Mouse (Mus musculus) hindbrain, postnatal 0 days (tissue): ENCODE measurements around the gene Tmigd3. TPM values are rescaled to one million over a fixed set of nuclear protein-coding genes. Genes with fewer than 3 reads are reported as not detected.

Source experiments
- ATAC-seq: fragments of 200-750 bp; cut with Nextera tagmentation; 2 replicates; pipeline ENCODE4 v1.8.0; 2017; ENCODE audit warnings: mild to moderate bottlenecking, moderate TSS enrichment, moderate library complexity
- DNase-seq: peaks from one replicate; pipeline ENCODE4 v3.0.0-alpha.2; 2015; ENCODE audit warnings: low spot score
- H3K27ac ChIP-seq: fragments of 300-500 bp; sonication (generic); 2 replicates; pipeline ENCODE4 v1.5.1; 2014; ENCODE audit warnings: mild to moderate bottlenecking
- H3K27me3 ChIP-seq: fragments of 300-500 bp; sonication (generic); 2 replicates; pipeline ENCODE4 v1.6.1; 2014; ENCODE audit warnings: low read length, mixed read lengths; ENCODE audit not compliant: insufficient read depth
- H3K36me3 ChIP-seq: fragments of 300-500 bp; sonication (generic); 2 replicates; pipeline ENCODE4 v1.6.1; 2014; ENCODE audit warnings: low read length, mixed read lengths; ENCODE audit not compliant: insufficient read depth
- H3K4me1 ChIP-seq: fragments of 300-500 bp; sonication (generic); 2 replicates; pipeline ENCODE4 v1.6.1; 2014; ENCODE audit warnings: antibody characterized with exemption, low read length, mixed read lengths; ENCODE audit not compliant: insufficient read depth
- H3K4me2 ChIP-seq: fragments of 300-500 bp; sonication (generic); 2 replicates; pipeline ENCODE4 v1.6.1; 2014; ENCODE audit warnings: low read depth, mild to moderate bottlenecking, low read length, moderate library complexity, mixed read lengths
- H3K4me3 ChIP-seq: fragments of 300-500 bp; sonication (generic); 2 replicates; pipeline ENCODE4 v1.5.1; 2014; ENCODE audit warnings: low read length
- H3K9ac ChIP-seq: fragments of 300-500 bp; sonication (generic); replicated peaks from 2 replicates; pipeline ENCODE4 v1.6.1; 2014; ENCODE audit warnings: mild to moderate bottlenecking, low read length, moderate library complexity, mixed read lengths
- H3K9me3 ChIP-seq: fragments of 300-500 bp; sonication (generic); 2 replicates; pipeline ENCODE4 v1.6.1; 2016; ENCODE audit warnings: low read length, mixed read lengths
- CTCF ChIP-seq: IDR thresholded peaks from 2 replicates; pipeline ENCODE4 v1.5.1; 2016; ENCODE audit warnings: antibody characterized with exemption, control low read depth, low read depth
- WGBS: fragments of 180-500 bp; shearing (Covaris S2); extraction: QIAGEN DNeasy Blood & Tissue Kit; methylation state at CpG from one replicate; pipeline ENCODE4 v1.1.7; 2014; 5-methylcytosine and 5-hydroxymethylcytosine counted together
- polyA plus RNA-seq: library from polyadenylated mRNA; unstranded; fragments of >200 nt; fragmentation: Nextera tagmentation; extraction: Ambion mirVana; gene quantifications from 2 replicates; pipeline ENCODE4 v1.2.1, GENCODE M21; 2015
- total RNA-seq: library from RNA; depleted of rRNA; stranded (reverse); fragments of >200 nt; gene quantifications from 2 replicates; pipeline ENCODE4 v1.2.3, GENCODE M21; 2014

Gene Tmigd3
- total and polyA plus RNA-seq, 2 experiments from 2014 or later: not detected

GRCm38 (mm10) chr3:105873451-105874445 lies 3.0 kb downstream of the Tmigd3 start:
- H3K27ac ChIP-seq: no peak overlapping the region
- H3K9me3 ChIP-seq: no peaks in the 10 kb centered on the region
- no peaks in the 10 kb centered on the region for H3K36me3 ChIP-seq
- H3K27me3 ChIP-seq: no peaks in the 10 kb centered on the region
- WGBS: 84% methylated on average over 6 of the region's 6 CpGs
- no peak overlapping the region for H3K9ac ChIP-seq
- H3K4me2 ChIP-seq: no peak overlapping the region
- H3K4me3 ChIP-seq: no peak overlapping the region
- no peak for ATAC-seq
- H3K4me1 ChIP-seq: no peaks in the 10 kb centered on the region
- TF ChIP-seq CTCF: no peak
- DNase-seq: no peak

GRCm38 (mm10) chr3:105876022-105876421 lies 5.3 kb downstream of the Tmigd3 start:
- no peaks in the 10 kb centered on the region for H3K36me3 ChIP-seq
- H3K4me2 ChIP-seq: no peak overlapping the region
- no peaks in the 10 kb centered on the region for H3K9me3 ChIP-seq
- ATAC-seq (peak; percentile 69), DNase-seq (peak; percentile 59)
- no peak overlapping the region for H3K27ac ChIP-seq
- H3K4me1 ChIP-seq: no peaks in the 10 kb centered on the region
- H3K9ac ChIP-seq: no peak overlapping the region
- no peak for TF ChIP-seq CTCF
- H3K27me3 ChIP-seq: no peaks in the 10 kb centered on the region
- H3K4me3 ChIP-seq: no peak overlapping the region
- 46% methylated on average over 5 of the region's 5 CpGs for WGBS

GRCm38 (mm10) chr3:105877252-105877803 lies 6.6 kb downstream of the Tmigd3 start:
- no peak overlapping the region for H3K4me3 ChIP-seq
- no peaks in the 10 kb centered on the region for H3K4me1 ChIP-seq
- H3K9ac ChIP-seq: no peak overlapping the region
- H3K27me3 ChIP-seq: no peaks in the 10 kb centered on the region
- ATAC-seq (no peak), DNase-seq (no peak)
- H3K36me3 ChIP-seq: no peaks in the 10 kb centered on the region
- WGBS: 86% methylated on average over 6 of the region's 6 CpGs
- TF ChIP-seq CTCF: no peak
- H3K4me2 ChIP-seq: no peak overlapping the region
- no peak overlapping the region for H3K27ac ChIP-seq
- H3K9me3 ChIP-seq: no peaks in the 10 kb centered on the region

GRCm38 (mm10) chr3:105877919-105878318 lies 7.2 kb downstream of the Tmigd3 start:
- Histone ChIP-seq H3K27ac (no peak overlapping the region), H3K9ac (no peak overlapping the region), H3K4me1 (no peaks in the 10 kb centered on the region), H3K4me3 (no peak overlapping the region), H3K9me3 (no peaks in the 10 kb centered on the region), H3K4me2 (no peak overlapping the region), H3K27me3 (no peaks in the 10 kb centered on the region), H3K36me3 (no peaks in the 10 kb centered on the region)
- no peak for DNase-seq
- 86% methylated on average over 2 of the region's 2 CpGs for WGBS
- ATAC-seq: no peak
- TF ChIP-seq CTCF: no peak

GRCm38 (mm10) chr3:105878751-105879150 lies 8.0 kb downstream of the Tmigd3 start:
- Histone ChIP-seq H3K27ac (no peak overlapping the region), H3K4me2 (no peak overlapping the region), H3K9me3 (no peaks in the 10 kb centered on the region), H3K9ac (no peak overlapping the region), H3K4me3 (no peak overlapping the region), H3K4me1 (no peaks in the 10 kb centered on the region), H3K27me3 (no peaks in the 10 kb centered on the region), H3K36me3 (no peaks in the 10 kb centered on the region)
- 86% methylated on average over 8 of the region's 8 CpGs for WGBS
- no peak for ATAC-seq
- DNase-seq: no peak
- TF ChIP-seq CTCF: no peak

GRCm38 (mm10) chr3:105880419-105880818 lies 9.7 kb downstream of the Tmigd3 start:
- no peak for ATAC-seq
- TF ChIP-seq CTCF: no peak
- WGBS: 73% methylated on average over 3 of the region's 3 CpGs

GRCm38 (mm10) chr3:105882105-105882504 lies 11.4 kb downstream of the Tmigd3 start:
- WGBS: 90% methylated on average over 7 of the region's 7 CpGs
- ATAC-seq (no peak), DNase-seq (no peak)
- no peaks in the 10 kb centered on the region for H3K36me3 ChIP-seq
- no peak overlapping the region for H3K4me2 ChIP-seq
- H3K27me3 ChIP-seq: no peaks in the 10 kb centered on the region
- no peak overlapping the region for H3K4me3 ChIP-seq
- H3K4me1 ChIP-seq: no peaks in the 10 kb centered on the region
- H3K27ac ChIP-seq: no peak overlapping the region
- H3K9me3 ChIP-seq: no peaks in the 10 kb centered on the region
- TF ChIP-seq CTCF: no peak
- no peak overlapping the region for H3K9ac ChIP-seq

More at GRCm38 (mm10) chr3:105880419-105880818, 9.7 kb downstream of the Tmigd3 start:
- H3K36me3 ChIP-seq: no peaks in the 10 kb centered on the region
- no peak for DNase-seq
- no peaks in the 10 kb centered on the region for H3K27me3 ChIP-seq
- no peaks in the 10 kb centered on the region for H3K4me1 ChIP-seq
- no peak overlapping the region for H3K4me2 ChIP-seq
- H3K4me3 ChIP-seq: no peak overlapping the region
- no peak overlapping the region for H3K9ac ChIP-seq
- H3K9me3 ChIP-seq: no peaks in the 10 kb centered on the region
- no peak overlapping the region for H3K27ac ChIP-seq
